Mouse (Mus musculus): ENCODE measurements at regions not wholly inside any gene's neighbourhood (a gene's known extent, or its start where the extent isn't known, plus 50 kb on each side); places are given as distances from the start of the nearest gene placed in this dataset.

DNA sequence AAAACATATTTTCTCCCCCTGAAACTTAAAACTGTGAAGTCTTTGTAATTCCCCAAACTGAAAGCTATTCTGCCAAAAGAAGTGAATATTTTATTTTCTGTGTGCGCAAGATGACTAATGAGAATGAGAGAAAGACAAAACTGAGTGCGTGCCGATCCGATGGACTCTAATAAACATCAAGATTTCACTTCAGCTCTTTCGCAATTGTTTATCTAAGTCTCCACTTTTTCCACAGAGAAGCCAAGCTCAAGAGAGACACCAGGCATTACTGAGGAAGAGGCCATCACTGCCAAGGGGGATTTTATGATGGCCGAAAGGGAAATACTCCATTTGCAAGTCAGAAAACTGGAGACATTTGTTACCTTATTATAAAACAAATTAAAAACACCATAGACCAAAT, 55.0 kb upstream of the Uqcrfs1 start:
- Histone ChIP-seq H3K4me3 (no peak overlapping the region), H3K27ac (no peak overlapping the region)
- DNase-seq (ENCODE audit: low spot score in 2 of 2): no peak
- no peak for TF ChIP-seq CTCF (conservative IDR thresholded peaks at IDR 0.05)

DNA sequence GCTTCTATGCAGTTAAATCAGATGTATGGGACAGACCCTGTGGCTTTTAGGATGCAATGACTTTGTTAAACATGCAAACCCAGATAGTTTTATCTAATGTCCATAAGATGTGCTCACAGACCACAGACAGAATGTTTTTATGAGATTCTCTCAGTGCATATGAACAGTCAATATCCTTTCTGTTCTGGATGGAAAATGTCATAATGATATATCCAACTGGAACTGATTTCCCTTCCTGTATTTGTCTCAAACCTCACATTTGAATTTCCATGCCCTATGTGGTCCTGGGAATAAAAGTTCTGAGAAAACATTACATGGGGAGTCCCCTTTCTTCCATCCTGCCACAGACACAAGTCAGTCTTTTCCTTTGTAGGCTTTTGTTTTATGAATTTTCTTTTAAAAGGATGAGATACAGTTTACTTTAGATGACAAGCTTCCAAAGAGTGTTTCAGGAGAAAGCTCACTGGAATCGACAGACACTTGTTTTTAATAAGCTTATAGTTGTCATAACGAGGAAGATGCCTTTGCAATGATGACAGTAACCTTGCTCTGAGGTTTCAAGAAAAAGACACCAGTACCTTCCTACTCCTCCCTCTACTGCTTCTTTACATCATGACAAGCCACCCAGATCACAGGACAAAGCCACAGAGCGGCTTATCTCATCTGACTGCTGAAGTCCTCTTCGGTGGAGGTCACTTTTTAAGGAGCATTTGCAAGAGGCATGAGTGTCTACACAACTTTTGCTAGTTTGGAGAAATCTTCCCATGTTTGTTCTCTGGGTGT, 55.7 kb upstream of the Uqcrfs1 start:
- TF ChIP-seq CTCF (conservative IDR thresholded peaks at IDR 0.05): no peak
- Histone ChIP-seq H3K27ac (no peak overlapping the region), H3K4me3 (no peak overlapping the region)
- DNase-seq (ENCODE audit: low spot score in 2 of 2): no peak

DNA sequence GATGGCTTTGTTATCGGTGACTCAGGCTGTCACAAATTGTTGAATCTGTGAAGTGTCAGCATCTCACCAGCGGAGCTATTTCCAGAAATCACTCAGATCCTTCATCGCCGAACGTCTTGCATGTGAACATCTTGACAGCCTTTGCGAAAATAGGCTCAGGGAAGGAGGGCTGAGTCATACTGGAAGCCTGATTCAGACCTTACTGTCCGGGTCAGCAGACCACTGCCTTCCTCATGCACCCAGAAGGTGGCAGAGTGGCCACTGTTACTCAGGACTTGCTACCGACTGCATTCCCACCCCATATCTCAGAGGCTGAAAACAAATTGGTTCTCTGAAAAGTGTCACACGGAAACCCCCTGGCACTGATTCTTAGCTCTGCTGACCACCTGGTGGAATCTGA, 55.9 kb upstream of the Dusp22 start:
- no peak overlapping the region for H3K27ac ChIP-seq
- TF ChIP-seq CTCF (conservative IDR thresholded peaks at IDR 0.05): peak; percentile 73
- peak; percentile 24 to 26 for DNase-seq (ENCODE audit: low spot score in 2 of 2)
- H3K4me3 ChIP-seq: no peak overlapping the region

DNA sequence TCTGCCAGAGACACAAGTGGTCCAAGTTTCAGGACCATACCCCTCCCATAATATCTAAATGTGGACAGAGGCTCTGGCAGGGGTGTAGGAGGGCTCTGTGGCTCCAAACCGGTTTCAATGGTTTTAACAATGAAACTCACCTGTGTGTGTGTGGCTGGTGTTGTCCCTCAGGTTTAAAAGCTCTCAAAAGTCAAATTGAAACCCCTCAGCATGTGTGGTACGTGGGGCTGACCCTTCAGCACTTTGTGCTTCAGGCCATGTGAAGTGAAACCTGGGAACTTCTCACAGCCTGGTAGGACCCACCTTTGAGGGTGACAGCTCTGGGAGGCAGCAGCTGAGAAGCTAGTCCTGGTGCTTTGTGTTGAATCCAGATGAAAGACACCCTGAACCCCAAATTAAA, 52.5 kb upstream of the Dusp22 start:
- DNase-seq (ENCODE audit: low spot score in 2 of 2): no peak
- TF ChIP-seq CTCF (conservative IDR thresholded peaks at IDR 0.05): no peak
- H3K4me3 ChIP-seq: no peak overlapping the region
- no peak overlapping the region for H3K27ac ChIP-seq

DNA sequence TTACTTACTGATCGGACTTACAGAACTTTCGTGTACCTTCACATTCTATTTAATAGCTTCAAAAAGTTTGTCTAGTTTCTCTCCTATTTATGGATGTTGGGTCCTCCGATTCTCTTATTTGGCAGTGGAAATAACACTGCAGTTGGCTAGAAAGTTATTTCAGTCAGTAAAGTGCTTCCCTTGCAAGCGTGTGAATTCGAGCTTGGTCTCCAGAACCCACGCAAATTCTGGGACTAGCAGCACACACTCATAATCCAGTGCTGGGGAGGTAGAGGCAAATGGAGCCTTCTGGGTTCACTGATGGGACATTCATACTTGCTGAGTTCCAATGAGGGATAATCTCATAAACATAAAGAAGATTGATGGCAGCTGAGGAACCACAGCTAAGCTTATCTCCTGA, 51.9 kb upstream of the Dusp22 start:
- TF ChIP-seq CTCF (conservative IDR thresholded peaks at IDR 0.05): no peak
- Histone ChIP-seq H3K4me3 (no peak overlapping the region), H3K27ac (0 out of 2 replicates have a peak overlapping the region, but pooled peaks have one; percentile 7)
- DNase-seq (ENCODE audit: low spot score in 2 of 2): peak; percentile 42 to 48

DNA sequence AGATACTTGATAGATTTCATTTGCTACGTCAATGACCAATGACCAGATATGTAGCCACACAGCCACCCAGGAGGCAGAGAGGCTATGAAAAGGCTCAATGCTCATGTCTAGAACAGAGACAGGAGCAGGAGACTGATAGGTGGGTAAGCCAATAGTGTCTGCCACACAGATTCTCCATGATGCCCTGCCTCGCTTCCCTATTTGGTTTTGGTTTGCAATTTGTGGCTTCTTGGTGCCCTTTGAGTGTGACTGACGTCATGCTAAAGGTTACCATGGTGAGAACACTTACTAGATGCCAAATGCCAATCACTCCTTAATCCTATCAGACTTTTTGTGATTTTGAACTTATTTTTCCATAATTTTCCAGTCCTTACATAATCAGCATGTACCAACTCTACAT, 50.0 kb upstream of the Dusp22 start:
- no peak for DNase-seq (ENCODE audit: low spot score in 2 of 2)
- no peak for TF ChIP-seq CTCF (conservative IDR thresholded peaks at IDR 0.05)
- Histone ChIP-seq H3K4me3 (no peak overlapping the region), H3K27ac (peak overlapping the region; percentile 28; the same call in 1 of the 2 replicates)

Measured in layer of hippocampus, adult 2 months (tissue).